Mouse (Mus musculus): ENCODE results near the gene C1s2.

DNA sequence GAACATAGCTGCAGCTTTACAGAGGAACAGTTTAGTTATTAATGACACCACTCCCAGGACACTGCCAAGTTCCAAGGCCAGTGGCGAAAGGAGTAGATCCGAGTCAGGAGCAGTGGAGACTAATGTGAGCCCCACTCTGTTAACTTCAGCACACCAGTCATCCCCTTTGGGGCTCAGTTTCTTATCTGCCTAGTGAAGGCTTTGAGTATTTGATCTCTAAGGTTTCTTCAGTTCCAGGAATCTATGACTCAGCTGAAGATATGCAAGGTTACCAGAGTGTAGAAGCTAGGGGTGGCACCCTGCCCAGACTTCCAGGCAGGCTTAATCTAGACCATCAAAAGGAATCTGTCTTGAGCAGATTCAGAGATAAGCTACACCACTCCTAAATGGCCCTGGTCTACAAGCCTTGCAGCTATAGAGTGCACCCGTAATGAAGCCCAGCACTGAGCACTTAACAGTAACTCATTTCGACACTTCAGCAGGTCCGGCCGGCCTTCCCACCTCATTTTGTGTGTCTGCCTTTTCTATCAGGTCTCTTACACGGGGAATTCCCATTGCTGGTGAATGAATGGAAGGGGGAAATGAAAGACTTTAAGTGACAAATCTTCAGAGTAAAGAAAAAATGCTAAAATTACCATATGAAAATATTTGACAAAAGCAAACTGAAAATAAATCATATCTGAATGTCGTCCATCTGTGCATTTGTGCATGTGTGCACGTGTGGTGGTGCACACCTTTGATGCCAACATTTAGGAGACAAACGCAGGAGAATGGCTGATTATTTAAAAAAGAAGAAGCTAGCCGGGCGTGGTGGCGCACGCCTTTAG, 47.9 kb upstream of the C1s2 start:
- no peak for TF ChIP-seq CTCF (IDR thresholded peaks at IDR 0.05; ENCODE audit: control insufficient read depth, insufficient read depth, insufficient read length)
- no peak for TF ChIP-seq CEBPB (IDR thresholded peaks at IDR 0.05; ENCODE audit: low read depth)
